Mouse (Mus musculus) lung, adult 2 months (tissue): Measurements from ENCODE around the gene Ttc9b.

Experiments
- CTCF ChIP-seq: fragments of 200-500 bp; IDR thresholded peaks from 2 replicates; pipeline ENCODE4 v1.5.1; 2011; ENCODE audit warnings: mild to moderate bottlenecking, low read length, control low read depth; ENCODE audit not compliant: insufficient read depth
- POLR2A ChIP-seq: fragments of 200-500 bp; IDR thresholded peaks from 2 replicates; pipeline ENCODE4 v1.6.1; 2011; ENCODE audit warnings: low read depth, mild to moderate bottlenecking, control low read depth, low read length, borderline replicate concordance; ENCODE audit errors: extremely low read depth

GRCm38 (mm10) chr7:27646516-27646915 lies 7.2 kb upstream of the Ttc9b start:
- no peak for TF ChIP-seq CTCF
- TF ChIP-seq POLR2A: no peak
